Mouse (Mus musculus): ENCODE results near the gene Zfp64.

GRCm38 (mm10) chr2:168871767-168872511, 83.4 kb downstream of the Zfp64 start:
- TF ChIP-seq POLR2A (IDR thresholded peaks at IDR 0.05; ENCODE audit: low read depth, low read length) (no peak), CTCF (IDR thresholded peaks at IDR 0.05; ENCODE audit: extremely low read depth, insufficient read depth, insufficient read length, insufficient replicate concordance) (no peak)

Measured in spleen, adult 2 months (tissue).